Mouse (Mus musculus): ENCODE data around the gene Gpr35.

GRCm38 (mm10) chr1:93012103-93012585 is 61.5 kb downstream of the Gpr35 start:
- TF ChIP-seq POLR2A (IDR thresholded peaks at IDR 0.05; ENCODE audit: insufficient read depth, low read length), result no peak
- TF ChIP-seq CTCF (IDR thresholded peaks at IDR 0.05; ENCODE audit: low read depth, low read length), result no peak

Data from ES-Bruce4 (cell line).